Mouse (Mus musculus) erythroblast, embryonic 14.5 days (primary cell): Measurements from ENCODE around the gene Cd164l2.

ENCODE experiments used
- GATA1 ChIP-seq: IDR thresholded peaks from 2 replicates; pipeline ENCODE4 v1.6.1; 2012; ENCODE audit warnings: low read length, inconsistent platforms, mixed read lengths
- TAL1 ChIP-seq: IDR thresholded peaks from 3 replicates; pipeline ENCODE4 v1.6.1; 2012; ENCODE audit warnings: low read length, inconsistent platforms, mixed read lengths

- TF ChIP-seq GATA1 (no peak), TAL1 (no peak)
Measured at GRCm38 (mm10) chr4:133227636-133228035, 15.7 kb downstream of the Cd164l2 start.
